Mouse (Mus musculus): ENCODE data around the gene Cd8a.
A peak's percentile ranks its signal among the peaks of the same experiment; 100 is the strongest.

The Cd8a gene

GRCm38 (mm10) chr6:71372041-71372720 lies 1.0 kb upstream of the Cd8a start:
- no peak for DNase-seq

GRCm38 (mm10) chr6:71374311-71374829 lies 1.1 kb downstream of the Cd8a start:
- no peak for DNase-seq

DNA sequence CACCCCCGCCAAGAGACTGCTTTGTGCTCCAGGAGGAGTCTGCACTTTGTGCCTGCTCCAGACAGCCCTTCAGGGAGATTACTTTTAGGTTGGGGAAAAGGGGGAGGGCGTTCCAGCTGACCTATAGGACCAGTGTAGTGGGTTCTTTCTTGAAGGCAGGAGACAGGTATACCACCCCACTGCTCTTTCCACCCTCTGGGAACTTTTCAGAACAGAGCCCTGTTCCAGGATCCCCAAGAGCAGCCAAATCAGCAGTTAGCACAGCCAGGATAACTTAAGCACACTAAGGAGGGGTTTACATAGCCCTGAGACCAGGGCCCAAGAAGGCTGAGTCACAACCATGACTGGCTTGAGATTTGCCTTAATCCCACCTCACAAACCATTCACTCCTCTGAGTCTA lies 1.7 kb downstream of the Cd8a start:
- DNase-seq = no peak

DNA sequence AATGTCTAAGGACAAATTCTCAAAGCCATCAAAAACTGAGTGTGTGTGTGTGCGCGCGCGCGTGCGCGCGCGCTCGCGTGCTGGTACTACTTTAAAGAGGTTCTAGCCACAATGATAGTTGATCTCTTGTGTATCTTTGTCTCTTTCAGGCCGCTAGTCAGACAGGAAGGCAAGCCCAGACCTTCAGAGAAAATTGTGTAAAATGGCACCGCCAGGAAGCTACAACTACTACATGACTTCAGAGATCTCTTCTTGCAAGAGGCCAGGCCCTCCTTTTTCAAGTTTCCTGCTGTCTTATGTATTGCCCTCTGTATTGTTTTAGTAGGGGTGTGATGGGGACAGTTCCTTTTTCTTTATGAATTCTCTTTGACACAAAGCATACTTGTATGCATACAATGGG lies 3.5 kb downstream of the Cd8a start:
- no peak for DNase-seq

- DNase-seq = no peak
These were observed 8.4 kb downstream of the Cd8a start for GRCm38 (mm10) chr6:71381654-71382053.

GRCm38 (mm10) chr6:71390496-71390895 lies 17.3 kb downstream of the Cd8a start:
- DNase-seq = no peak

GRCm38 (mm10) chr6:71396016-71396415 lies 22.8 kb downstream of the Cd8a start:
- DNase-seq = no peak

DNA sequence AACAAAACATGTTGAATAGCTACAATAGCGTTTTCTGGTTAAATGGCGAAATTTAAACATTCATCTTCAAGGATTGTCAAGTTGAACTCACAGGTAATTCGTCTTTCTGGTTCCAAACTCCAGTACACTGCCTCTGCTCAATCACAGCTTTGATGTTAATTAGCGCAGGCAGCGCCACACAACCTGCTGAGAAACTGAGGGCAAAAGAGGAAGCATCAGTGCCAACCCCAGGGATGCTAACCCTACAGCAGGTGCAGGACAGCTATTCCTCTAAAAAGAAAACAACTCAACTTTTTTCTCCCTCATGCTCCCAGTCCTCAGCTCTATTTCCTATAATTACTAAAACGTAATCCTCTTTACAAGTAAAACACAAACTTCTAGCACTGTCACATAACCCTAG lies 23.5 kb downstream of the Cd8a start:
- DNase-seq = no peak

DNA sequence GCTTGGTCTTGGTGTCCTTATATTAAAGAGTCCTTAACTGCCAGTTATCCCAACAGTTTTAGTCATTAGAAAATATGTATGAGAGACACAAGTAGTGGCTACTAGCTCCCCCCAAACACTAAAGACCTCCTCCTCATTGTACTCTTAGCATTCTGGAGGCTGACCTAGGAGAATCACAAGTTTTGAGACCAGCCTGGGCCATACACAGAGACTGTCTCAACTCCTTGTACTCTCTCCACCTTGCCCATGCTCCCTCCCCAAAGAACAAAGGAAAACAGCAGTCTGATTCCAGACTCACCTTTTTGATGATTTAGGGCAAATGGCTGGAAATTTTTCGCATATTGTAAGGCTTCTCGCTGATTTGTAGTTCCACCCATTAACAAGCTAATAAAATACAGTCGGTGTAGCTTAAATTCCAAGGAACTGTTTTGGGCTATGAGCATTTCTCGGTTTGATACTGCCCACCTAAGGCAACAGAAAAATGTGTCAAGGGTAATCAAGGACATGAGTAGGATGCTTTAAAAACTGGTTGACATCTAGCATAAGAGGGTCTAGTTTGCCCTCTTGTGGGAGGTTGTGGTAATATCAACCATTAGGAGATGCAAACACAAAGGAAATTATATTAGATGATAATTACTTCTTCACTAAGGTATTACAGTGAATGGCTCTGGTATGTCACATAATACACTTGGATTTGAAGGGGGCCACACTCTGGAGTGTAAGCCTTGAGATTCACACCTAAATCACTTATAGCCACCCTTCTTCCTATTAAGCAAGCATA lies 25.8 kb downstream of the Cd8a start:
- DNase-seq = no peak

DNA sequence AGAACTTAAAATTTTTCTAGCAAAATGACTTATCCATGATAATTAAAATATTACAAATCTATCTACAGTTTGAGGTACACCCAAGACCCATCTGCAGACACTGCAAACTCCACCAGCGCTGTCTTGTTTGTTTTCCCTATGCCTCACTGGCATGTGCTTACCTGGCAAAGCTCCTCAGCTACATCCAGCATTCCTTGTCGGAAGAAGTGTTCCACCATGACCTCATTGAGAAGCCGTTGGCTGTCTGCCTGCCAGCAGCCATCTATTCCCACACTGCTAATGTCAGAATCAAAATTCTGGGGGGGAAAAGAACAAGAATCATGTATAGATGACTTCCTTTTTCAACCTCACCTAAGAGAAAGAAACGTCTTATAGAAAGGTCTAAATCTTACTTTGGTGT lies 41.4 kb downstream of the Cd8a start:
- no peak for DNase-seq

- no peak for DNase-seq
These were observed 42.2 kb downstream of the Cd8a start for GRCm38 (mm10) chr6:71415446-71415845.

- DNase-seq = no peak
These were observed 45.6 kb downstream of the Cd8a start for GRCm38 (mm10) chr6:71418874-71419273.

DNA sequence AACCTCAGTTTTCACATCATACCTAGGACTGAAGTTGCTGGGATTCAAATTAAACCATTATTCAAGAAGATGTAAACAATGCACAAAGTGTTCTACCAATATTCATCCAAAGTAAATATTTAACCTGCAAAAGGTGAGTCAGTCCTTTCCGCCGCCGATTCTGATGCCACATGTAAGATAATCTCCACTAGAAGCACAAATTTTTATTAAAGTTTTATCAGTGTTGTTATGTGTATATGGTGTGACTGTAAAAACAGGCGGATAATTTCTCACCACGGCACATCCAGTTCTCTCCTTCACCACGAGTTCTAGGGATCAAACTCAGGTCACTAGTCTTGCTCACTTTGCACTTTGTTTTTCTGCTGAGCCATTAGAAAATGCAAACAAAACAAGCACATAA lies 47.6 kb downstream of the Cd8a start:
- DNase-seq = no peak

DNA sequence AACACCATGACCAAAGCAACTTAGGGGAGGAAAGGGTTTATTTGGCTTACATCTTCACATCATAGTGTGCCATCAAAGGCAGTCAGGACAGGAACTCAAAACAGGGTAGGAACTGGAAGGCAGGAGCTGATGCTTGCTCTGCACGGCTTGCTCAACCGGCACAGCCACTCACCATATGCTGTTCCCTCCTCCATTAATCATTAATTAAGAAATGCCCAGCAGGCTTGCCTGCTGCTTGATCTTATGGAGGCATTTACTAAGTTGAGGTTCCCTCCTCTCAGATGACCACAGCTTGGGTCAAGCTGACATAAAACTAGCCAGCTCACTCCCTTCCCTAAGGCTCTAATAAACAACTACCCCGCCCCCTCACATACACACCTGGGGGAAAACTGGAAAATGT lies 48.9 kb downstream of the Cd8a start:
- no peak for DNase-seq

DNA sequence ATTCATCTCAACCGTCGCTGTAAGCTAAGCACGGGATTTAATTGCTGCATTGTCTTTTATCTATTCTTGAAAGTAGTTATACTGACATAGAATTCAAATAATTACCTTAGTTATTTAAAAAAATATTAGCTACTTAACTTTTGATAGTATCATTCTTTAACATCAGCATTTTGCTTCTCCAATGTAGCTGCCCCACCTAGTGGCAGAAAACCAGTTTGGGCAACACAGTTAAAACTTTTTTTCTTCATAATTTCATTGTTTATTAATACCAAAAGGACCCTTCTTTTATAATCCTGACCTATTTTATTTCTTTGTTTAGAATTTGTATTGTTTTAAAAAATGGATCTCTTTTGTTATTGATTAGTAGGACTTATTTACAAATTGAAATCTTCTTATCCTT lies 49.9 kb downstream of the Cd8a start:
- DNase-seq = peak; percentile 17

DNA sequence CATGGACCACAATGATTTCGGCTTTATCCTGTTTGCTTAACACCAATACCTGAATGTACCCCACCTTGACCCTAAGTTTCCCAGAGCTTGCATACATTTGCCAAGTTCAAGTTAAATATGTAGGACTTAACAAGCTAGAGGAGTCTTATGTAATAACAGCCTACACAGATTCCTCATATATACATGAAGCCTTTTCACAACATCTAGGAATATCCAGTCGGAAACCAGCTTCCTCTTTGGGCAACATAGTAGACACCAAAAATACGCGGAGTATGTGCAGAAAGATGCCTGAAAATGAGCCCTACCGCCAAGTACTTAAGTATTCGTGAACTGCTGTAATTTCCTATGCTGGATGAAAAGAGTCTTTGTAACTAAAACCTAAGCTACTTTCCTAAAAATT lies 52.5 kb downstream of the Cd8a start:
- no peak for DNase-seq

DNA sequence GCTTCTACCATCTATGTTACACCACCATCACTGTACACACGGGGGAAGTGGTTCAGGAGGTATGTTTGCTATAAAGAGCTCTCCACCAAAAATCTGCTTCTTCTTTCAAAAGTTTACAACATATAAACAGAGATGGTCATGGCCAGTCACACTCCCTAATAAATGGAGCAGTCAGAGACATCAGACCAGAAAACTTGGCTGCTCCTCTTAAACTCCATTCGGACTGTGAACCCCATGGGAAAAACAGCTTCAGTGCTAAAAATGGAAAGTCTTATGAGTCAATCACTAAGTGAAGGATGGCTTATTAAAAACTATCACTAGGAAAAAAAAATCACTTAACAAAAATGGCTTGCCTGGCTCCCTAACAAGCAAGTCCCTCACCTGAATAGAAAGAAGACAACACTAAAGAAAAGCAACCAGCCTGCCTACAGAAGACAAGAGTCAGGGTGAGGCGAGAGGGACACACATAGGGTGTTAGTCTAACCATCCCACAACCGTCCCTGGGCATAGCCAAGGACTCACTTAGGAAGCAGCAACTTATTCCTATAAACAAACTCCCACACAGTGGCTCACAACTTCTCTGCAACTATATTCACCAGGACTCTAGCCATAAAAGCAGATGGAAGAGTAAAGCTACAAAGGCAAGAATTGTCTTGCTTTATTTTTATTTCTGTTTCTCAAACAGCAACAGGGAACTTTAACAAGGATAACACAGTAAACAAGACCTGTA lies 54.9 kb downstream of the Cd8a start:
- no peak for DNase-seq
